Mouse (Mus musculus): ENCODE results near the gene Gfm2.

DNA sequence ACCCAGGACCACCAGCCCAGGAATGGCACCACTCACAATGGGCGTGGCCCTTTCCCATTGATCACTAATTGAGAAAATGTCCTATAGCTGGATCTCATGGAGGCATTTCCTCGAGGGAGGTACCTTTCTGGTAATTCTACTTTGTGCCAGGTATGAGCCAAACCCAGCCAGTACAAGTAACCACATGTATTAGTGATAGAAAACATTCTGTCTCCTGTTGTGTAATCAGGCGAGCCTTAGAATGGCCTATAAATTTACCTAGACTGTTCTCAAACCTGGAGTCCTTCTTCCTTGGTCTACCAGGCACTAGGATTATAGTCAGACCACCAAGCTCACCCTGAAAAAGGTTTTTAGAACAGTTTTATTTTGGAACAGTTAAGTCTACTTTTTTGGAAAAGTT, 16.4 kb upstream of the Gfm2 start:
- TF ChIP-seq POLR2A (IDR thresholded peaks at IDR 0.05; ENCODE audit: borderline replicate concordance, control insufficient read depth, low read depth, low read length) (no peak), CTCF (IDR thresholded peaks at IDR 0.05; ENCODE audit: control insufficient read depth, insufficient read depth, low read length) (no peak)

All from bone marrow, adult 2 months (tissue).